Mouse (Mus musculus) left cerebral cortex, adult 2 months (tissue): ENCODE measurements at regions not wholly inside any gene's neighbourhood (a gene's known extent, or its start where the extent isn't known, plus 50 kb on each side); places are given as distances from the start of the nearest gene placed in this dataset.

Source experiments
- DNase-seq, 2 experiments: peaks; one replicate each; pipeline ENCODE4 v3.0.0; 2021 to 2022; ENCODE audit warnings: low spot score in 2 of 2, mixed read lengths in 1 of 2; ENCODE audit errors: extremely low spot score in 1 of 2
- H3K27ac ChIP-seq: fragments of 200-600 bp; 2 replicates; pipeline ENCODE4 v1.8.1; 2022
- H3K4me3 ChIP-seq: fragments of 200-600 bp; 2 replicates; pipeline ENCODE4 v1.8.1; 2022
- CTCF ChIP-seq: fragments of 200-600 bp; IDR thresholded peaks from 2 replicates; pipeline ENCODE4 v1.8.1; 2022; ENCODE audit warnings: antibody characterized with exemption, mild to moderate bottlenecking, moderate library complexity
- intact Hi-C: fragments of 180-260 bp; cut with DNase I; formaldehyde crosslinking; loops from one replicate; pipeline ENCODE4 v1.15.1; 2025

DNA sequence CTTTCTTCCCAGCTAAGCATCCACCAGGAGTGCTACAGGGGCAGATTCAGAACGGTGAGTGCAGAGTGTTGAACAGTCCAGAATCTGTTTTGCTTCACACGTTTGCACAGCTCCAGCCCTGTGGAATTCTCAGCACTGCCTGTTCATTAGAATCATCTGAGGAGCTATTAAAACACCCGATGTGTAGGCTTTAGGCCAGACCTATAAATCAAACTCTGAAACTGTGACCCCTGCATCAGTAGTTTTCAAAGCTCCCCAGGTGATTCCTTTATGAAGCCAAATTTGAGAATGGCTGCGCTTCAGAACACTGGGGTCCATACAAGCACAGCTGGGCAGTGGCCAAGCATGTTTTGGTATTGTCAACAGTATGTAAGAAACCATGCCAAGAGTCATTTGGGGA, 94.1 kb upstream of the Vgll3 start:
- intact Hi-C loops: no loop called here
- no peak for DNase-seq
- H3K4me3 ChIP-seq: no peak overlapping the region
- H3K27ac ChIP-seq: no peak overlapping the region
- TF ChIP-seq CTCF: no peak

DNA sequence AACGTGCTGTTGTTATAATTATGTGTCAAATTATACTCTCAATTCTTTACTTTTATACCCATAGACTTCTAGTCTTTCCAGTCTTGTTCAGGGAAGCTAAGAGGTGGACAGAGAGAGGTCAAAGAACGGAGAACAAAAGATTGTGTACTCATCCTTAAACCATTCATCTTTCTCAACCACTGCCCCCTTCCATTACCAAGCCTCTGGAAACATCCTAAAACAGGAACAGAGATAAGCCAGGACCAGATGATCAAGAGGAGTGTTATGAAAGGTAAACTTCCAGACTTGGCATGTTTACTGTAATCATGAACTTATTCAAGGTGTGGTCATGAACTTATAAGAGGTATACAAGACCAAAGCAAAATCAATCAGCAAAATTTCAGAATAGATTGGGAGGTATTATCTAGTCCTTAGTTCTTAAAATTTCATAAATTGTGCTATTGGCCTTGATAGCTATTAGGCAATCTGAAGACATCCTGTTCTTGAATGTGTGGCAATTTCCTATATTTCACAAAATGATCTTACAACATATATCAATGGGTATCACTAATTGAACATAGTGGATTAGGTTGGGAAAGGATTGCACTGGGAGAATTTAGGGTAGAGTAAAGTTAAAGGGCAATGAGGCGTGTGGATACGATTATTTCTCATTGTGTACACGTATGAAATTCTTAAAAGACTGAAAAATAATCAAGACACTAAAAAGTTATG, 89.3 kb upstream of the Vgll3 start:
- no peak for TF ChIP-seq CTCF
- H3K27ac ChIP-seq: no peak overlapping the region
- no peak for DNase-seq
- H3K4me3 ChIP-seq: no peak overlapping the region
- intact Hi-C loops: no loop called here

DNA sequence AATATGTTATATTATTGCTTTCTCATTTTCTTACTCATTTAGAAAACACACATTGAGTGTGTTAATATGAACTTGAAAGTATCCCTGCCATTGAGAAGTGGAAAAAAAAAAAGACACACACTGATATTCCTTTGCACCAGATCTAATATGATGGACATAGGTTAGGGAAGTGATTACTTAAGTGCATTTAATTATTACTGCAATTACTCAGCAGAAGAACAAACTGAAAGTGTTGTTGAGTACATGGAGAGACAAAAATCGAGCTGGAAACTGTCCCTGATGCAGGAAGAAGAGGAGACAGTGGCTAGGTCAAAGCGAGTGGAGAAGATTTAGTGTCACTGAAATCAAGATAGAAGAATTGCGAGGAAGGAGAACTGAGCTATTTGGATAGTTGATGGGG, 88.8 kb upstream of the Vgll3 start:
- intact Hi-C loops: no loop called here
- no peak for TF ChIP-seq CTCF
- H3K27ac ChIP-seq: no peak overlapping the region
- DNase-seq: no peak
- H3K4me3 ChIP-seq: no peak overlapping the region

DNA sequence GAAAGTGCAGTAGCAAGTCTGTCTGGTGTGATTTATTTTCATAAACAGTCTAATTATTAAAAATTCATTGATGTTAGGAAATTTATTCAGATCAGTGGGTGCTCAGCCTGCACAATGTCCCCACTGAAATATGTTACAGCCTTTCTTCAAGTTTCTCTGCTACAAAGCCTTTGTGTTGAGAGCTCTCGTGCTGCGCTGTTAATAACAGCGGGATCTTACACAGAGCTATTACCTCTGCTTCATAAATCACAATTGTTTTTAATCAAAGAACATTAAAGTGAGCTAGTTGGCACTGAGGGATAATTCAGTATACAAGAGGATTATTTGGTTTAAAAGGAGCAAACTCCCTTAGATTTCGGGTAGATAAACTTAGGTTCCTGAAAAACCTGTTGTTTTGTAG, 85.7 kb upstream of the Vgll3 start:
- Histone ChIP-seq H3K4me3 (no peak overlapping the region), H3K27ac (no peak overlapping the region)
- DNase-seq: no peak
- TF ChIP-seq CTCF: no peak
- intact Hi-C loops: no loop called here

DNA sequence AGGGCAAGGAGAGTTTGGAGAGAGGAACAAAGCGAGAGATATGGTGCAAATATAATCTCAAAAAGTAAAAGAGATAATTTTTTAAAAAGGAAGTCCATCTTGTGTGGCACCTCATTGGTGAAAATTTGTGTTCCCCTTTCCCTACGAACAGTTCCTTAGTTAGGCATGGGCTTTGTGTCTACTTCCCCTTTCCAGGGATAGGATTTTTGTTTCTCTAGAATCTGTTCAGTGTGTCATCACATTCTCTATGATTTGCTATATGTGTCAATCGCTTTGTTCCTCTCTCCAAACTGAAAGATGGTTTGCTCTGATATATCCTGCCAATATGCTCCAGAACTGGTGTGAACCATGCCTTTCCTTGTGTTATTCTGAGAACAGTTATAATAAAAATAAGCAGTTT, 75.4 kb upstream of the Vgll3 start:
- no peak for TF ChIP-seq CTCF
- no peak overlapping the region for H3K4me3 ChIP-seq
- H3K27ac ChIP-seq: no peak overlapping the region
- DNase-seq: no peak
- intact Hi-C loops: no loop called here

DNA sequence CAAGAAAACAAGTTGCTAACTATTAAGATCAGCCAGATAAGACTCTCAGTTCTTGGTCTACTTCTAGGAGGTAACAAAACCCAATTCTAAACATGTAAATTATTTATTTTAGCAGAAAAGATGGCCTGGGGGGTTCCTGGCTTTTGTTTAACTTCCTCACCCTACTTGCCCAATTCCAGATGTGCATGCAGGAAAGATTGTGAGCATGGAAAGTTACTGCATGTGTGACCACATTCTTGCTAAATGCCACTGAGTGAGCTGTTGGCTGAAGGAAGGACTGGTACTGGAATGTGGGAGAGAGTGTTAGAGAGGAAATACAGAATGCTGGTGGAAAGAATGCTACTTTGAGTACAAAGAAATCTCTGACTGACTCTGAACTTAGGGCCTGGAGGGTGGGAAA, 72.1 kb upstream of the Vgll3 start:
- intact Hi-C loops: no loop called here

DNA sequence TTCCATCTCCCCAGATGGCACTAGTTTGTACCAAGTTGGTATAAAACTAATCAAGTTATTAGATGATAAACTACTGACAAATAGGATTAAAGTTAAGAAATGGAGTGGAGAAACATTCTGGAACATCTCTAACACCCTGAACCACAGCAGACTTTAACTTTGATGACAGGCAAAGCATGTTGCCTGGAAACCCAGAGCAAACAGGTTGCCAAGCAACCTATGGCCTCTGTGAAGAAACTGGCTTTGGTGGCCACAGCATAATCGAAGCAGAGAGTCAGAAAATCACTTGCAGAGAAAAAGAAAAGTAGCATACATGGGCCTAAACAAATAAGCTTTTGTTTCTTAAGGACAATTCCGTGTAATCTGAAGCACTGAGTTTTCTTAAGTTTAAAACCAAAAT, 59.4 kb upstream of the Vgll3 start:
- Histone ChIP-seq H3K27ac (no peak overlapping the region), H3K4me3 (no peak overlapping the region)
- no peak for DNase-seq
- intact Hi-C loops: no loop called here
- no peak for TF ChIP-seq CTCF

More for the DNA sequence above, 72.1 kb upstream of the Vgll3 start:
- Histone ChIP-seq H3K4me3 (no peak overlapping the region), H3K27ac (no peak overlapping the region)
- no peak for TF ChIP-seq CTCF
- no peak for DNase-seq
